Mouse (Mus musculus) frontal cortex, postnatal 14 days (tissue): ENCODE results near the gene Mecom.

Experiments used
- DNase-seq, 2 experiments: peaks; one replicate each; pipeline ENCODE4 v3.0.0; 2022; ENCODE audit warnings: low spot score in 2 of 2

The Mecom gene

GRCm38 (mm10) chr3:29959051-29959450 is 588.8 kb downstream of the Mecom start:
- no peak for DNase-seq

GRCm38 (mm10) chr3:29957365-29958236 is 590.2 kb downstream of the Mecom start:
- DNase-seq: no peak

GRCm38 (mm10) chr3:29953269-29953668 is 594.5 kb downstream of the Mecom start:
- DNase-seq: no peak

GRCm38 (mm10) chr3:29950853-29951252 is 597.0 kb downstream of the Mecom start:
- no peak for DNase-seq

- DNase-seq: no peak
Measured at GRCm38 (mm10) chr3:29903596-29904308, 644.1 kb downstream of the Mecom start.
